Mouse (Mus musculus) cerebellum, postnatal 36 days (tissue): ENCODE results near the gene Wnt1.
"Not testable (repeated sequence)": the region's sequence is repeated elsewhere in the genome, so short reads cannot be mapped to it uniquely, and the experiment has no call there.

ENCODE experiments used
- DNase-seq, 2 experiments: peaks; one replicate each; pipeline ENCODE4 v3.0.0; 2021 to 2022; ENCODE audit warnings: mixed read lengths in 2 of 2

The Wnt1 gene

DNA sequence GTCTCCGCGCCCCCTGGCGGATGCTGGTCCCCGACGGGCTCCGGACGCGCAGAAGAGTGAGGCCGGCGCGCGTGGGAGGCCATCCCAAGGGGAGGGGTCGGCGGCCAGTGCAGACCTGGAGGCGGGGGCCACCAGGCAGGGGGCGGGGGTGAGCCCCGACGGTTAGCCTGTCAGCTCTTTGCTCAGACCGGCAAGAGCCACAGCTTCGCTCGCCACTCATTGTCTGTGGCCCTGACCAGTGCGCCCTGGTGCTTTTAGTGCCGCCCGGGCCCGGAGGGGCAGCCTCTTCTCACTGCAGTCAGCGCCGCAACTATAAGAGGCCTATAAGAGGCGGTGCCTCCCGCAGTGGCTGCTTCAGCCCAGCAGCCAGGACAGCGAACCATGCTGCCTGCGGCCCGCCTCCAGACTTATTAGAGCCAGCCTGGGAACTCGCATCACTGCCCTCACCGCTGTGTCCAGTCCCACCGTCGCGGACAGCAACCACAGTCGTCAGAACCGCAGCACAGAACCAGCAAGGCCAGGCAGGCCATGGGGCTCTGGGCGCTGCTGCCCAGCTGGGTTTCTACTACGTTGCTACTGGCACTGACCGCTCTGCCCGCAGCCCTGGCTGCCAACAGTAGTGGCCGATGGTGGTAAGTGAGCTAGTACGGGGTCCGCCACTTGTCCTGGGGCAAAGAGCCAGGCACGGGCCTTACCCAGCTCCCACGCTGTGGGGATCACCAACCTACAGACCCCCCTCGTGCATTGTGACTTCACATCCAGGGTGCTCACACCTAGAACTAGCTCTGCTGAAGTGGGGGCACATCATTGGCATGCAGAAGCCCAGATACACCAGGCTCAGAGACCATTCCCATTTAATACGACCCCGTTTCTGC lies at the start of gene Wnt1:
Gene Wnt1, plus strand, starts transcription at position 197 of the 875 bp plus-strand sequence.
- peak in 1 of 2 experiments; percentile 30 for DNase-seq

DNA sequence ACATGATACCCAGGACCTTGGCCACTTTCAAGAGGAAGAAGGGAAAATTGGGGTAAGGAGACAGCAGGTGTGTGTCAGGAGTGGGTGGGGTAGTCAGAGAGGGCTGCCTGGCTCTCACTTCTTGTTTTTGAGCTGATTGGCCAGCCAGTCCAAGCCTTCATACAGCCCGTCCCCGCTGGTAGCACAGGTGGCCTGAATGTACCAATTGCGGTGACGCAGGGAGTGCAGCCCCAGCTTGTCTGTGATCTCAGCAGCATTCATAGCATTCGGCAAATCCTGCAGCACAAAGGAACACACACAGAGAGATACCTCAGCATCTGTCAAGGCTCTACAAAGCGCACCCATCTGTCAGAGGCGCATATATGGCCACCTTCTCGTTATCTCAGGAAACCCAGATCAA lies 49.4 kb upstream of the Wnt1 start:
- DNase-seq: no peak

DNA sequence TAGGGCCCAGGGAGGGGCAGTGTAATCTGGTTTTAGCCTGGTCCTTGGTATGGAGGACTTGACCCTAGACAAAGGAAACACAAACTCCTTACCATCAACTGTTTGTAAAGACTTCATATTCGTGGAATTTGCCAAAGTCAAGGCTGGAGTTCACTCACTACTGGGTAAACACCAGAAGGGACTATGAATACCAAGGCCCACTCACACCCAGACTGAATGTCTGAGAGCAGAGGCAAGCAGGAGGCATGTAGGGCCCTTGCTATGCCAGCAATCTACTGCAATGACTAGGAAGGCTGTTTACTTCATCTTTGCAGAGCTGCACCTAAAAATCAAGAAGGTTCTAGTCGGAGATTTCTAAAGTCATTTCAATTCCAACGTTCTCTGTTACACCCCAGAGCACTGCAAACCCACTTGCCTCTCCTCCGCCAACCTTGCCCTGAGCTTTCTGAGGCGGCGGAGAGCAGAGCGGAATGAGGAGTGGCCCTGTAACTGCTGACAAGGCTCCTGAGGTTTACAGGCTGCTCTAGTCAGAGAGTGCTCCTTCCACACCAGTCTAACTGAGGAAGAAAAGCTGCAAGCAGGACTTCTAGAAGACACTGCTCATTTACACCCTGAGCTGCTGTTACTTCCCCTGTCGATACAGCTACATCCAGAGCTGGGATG lies 46.8 kb upstream of the Wnt1 start:
- DNase-seq: no peak

DNA sequence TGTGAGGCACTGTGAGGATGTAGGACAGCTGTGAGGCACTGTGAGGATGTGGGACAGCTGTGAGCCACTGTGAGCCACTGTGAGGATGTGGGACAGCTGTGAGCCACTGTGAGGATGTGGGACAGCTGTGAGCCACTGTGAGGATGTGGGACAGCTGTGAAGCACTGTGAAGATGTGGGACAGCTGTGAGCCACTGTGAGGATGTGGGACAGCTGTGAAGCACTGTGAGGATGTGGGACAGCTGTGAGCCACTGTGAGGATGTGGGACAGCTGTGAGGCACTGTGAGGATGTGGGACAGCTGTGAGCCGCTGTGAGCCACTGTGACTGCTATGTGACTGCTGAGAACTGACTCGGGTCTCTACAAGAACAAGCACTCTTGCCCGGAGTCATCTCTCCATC lies 45.8 kb upstream of the Wnt1 start:
- not testable (repeated sequence) for DNase-seq

DNA sequence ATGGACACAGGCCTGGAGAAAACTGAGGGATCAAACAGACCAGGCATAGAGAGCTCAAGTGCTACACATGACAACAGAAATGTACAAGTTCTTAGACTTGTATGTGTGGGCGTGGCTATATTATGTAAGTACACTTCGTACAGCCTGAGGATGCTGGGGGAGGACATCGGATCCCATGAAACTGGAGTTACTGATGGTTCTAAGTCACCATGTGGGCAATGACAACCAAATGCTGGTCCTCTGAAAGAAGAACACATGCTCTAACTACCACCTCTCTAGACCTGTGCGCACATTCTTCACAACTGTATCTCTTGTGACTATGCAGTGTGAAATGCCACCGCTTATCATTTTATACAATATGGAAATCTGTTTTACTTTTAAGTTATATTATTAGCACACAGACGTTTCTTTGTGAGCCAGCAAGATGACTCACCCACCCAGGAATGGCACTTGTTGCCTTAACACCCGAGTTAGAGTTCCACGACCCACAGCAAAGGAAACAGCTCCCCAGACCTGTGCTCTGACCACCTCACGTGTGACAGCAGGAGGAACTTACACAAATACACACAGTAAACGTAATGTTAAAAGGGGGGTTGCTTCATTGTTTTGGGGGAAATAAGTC lies 43.2 kb upstream of the Wnt1 start:
- no peak for DNase-seq

DNA sequence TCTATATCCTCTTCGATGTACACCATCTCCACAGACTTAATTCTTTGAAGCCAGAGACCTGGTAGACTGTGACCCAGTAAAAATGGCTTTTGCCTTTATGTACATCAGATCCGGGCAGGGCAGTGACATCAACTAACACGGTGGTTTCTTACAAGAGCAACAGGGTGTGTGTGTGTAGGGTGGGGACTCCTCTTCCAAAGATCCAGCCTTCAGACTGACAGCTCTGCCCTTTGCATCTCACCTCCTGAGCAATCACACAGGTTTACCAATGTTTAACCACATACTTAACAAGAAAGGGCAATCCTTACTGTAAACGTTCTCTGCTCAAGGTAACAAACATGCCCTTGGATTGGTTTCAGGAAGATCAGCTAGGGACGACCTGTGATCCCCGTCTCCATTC lies 42.4 kb upstream of the Wnt1 start:
- DNase-seq: no peak

DNA sequence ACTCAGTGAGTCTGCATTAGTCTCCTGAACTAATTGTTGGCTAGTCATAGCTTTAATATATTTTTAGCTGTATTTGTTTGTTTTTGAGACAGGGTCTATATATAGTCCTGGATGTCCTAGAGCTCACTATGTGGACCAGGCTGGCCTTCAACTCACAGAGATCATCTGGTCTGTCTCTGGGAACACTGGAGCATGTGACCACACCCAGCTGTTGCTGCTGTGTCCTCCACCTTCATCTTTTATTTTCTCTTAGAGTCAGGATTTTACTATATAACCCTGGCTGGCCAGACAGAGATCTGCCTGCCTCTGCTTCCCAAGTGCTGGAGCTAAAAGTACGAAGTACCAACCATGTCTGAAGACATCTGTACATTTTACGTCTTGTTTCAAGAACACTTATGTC lies 40.6 kb upstream of the Wnt1 start:
- no peak for DNase-seq

DNA sequence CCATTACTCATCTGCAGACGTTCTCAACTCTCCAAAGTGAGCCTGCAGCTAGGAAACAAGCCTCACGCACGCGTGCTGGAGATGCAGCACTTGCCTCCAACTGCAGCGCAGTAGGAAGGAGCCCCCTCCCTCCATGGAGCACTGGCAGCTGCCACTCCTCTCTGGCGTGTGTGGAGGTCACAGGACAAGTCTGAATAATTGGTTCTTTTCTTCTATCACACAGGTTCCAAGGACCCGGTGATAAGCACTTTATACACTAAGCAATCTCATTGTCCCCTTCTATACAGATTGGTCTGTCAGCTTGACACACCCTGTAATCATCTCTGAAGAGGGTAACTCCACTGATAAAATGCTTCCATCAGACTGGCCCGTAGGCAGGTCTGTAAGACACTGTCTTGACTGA lies 36.6 kb upstream of the Wnt1 start:
- no peak for DNase-seq

DNA sequence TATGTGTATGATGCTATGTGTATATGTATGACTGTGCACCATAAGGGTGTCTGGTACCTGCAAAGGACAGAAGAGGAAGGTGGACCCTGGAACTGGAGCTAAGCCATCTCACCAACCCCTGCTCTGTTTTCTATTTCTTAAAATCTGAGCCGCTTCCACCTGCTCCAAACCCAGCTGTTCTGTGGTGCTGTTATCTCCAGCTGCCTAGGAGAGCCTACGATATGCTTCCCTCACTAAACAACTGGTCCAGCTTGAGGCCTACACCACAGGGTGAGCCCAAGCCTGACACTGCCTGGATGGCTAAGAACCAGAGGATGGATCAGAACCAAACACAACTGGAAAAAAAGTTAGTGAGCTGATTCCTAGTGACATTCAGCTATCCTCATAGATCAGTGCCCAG lies 35.5 kb upstream of the Wnt1 start:
- DNase-seq: no peak

DNA sequence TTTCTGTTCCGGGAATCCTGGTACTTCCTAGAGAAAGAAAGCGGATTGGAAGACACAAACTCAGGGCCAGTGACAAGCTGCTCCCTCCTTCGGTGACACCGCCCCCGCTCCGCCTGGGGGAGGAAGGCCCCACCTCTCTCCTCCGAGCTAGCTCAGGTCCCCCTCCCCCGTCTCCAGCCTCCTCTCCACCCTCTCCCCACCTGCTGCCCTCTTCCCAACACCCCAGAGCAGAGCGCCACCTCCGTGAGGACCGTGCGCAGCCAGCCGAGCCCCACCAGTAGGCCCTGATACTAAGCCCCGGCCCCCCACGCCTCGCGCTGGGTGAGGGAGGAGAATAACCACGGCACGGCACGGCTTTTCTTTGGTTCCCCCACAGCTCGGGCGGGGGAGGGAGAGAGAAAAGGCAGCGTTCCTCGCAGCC lies 27.4 kb upstream of the Wnt1 start:
- DNase-seq: peak; percentile 55 to 75

DNA sequence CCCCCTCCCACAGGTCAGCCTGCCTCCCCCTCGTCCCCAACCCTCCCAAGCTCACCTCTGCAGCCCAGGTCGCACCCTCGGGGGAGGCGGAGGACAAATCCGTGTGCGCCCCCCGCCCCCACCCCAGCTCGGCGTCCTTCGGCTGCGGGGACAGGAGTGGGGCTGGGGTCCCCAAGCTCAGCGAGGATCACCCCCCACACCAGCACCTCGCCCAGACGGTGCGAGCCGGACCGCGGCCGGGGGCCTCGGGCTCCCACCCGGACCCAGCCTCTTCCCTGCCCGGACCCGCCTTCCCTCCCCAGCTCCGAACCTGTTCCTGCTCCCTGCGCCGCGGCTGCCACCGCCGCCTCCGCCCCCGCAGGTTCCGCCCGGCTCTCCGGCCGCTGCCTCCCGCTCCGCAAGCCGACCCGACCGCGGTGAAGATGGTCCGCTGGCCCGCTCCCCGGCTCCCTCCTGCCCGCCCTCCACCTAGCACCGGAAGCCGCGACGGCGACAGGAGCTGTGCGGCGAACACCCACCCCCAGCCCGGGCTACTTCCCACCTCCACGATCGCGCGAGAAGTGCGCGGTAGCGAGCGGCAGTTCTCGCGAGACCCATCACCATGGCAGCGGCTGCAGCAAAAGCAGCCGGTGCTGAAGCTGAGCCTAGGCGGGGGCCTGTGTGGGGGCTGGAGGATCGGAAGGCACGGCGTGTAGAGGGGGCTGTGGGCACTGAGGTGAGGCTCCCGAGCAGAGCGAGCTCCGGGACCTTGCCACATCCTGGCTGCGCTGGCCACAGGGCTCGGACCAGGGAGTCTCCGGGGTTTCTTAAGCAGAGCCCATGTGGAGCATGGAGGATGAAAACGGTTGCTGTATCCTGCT lies 26.8 kb upstream of the Wnt1 start, which contains the start of gene Arf3:
Gene Arf3, minus strand, starts transcription at position 545 of the 860 bp plus-strand sequence.
- DNase-seq: peak; percentile 93 to 96

DNA sequence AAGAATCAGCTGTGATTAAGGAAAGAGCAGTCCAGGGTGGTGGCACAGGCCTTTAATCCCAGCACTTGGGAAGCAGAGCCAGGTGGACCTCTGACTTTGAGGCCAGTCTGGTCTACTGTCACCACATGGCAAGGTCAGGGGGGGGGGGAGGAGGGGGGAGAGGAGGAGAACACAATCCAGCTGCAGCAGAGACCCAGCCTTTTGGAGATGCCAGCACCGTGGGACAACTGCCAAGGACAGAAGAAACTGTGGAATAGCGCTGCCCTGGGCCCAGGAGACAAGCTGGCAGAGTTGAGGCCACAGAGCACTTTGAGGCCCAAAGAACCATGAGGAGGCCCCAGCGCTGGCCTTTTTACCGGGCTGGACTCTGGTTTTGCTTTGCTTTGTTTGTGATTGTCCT lies 23.7 kb upstream of the Wnt1 start:
- DNase-seq: no peak

DNA sequence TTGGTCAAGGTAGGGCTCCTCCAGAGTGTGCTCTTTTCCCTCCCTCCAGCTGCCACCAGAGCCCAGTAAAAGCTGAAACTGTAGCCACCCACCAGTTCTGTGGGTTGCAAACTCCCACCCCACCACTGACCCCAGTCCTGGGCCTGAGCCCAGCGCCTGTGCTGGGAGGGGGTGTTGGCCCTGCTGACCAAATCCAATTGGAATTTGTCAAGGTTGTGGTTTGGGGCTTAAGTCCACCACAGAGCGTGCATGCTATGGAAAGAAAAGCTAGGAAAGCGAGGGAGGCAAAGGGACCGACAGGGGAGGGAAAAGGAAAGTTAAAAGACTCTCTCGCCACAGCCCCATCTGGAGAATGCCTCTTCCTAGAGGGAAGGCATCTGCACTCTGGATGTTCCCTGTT lies 21.4 kb upstream of the Wnt1 start:
- no peak for DNase-seq

DNA sequence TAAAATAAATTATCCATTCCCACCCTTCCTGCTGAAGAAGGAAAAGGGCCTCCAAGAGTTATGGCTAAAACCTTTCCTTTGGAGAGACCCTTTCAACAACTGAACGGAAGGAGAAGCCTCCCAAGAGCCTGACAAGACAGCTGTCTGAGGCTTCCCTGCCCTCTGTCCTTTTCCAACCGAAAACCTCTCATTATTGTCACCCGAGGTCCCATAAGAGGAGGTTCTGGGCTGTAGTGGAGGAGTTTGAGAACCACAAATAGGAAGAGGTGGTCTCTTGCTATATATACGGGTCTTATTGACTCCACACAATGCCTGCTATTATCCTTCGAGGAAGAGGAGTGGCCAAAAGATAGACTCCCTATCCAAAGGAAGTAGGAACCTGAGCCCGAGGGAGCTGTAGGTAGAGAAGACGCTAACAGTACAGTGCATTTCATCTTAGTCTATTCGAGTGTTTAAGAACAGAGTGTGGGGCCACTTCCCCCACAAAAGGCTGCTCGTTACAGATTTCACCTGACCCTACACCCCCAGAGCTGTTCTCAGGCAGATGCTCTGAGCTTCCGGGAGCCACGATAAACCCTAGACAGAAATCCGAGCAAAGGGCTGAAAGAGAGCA lies 17.7 kb upstream of the Wnt1 start:
- DNase-seq: no peak

DNA sequence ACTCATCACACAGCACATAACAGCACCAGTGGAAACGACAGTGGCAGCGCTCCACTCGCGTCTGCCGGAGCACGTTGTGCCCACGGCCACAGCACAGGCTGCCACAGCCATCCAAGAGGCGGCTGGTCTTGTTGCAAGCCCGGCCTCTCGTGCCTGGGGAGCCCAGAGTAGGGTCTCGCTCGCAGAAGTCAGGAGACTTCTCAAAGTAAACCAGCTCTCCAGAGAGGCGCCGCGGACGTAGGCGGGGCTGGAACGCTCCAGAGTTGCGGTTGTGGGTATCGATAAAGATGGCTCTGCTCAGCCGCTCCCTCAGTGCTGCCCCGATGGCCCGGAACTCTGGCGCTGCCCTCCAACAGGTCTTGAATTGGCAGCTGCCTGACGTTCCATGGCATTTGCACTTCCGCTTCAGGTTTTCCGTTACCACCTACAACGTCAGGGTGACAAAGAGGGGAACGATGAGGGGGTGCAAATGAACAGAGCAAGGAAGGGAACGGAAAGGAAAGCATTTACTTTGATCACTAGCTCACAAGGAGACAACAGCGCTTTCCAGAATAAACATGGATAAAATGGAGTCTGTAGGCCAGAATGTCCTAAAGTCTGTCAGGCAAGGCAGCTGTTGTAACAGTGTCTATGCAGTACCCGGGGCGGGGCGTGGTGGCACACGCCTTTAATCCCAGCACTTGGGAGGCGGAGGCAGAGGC lies 17.0 kb upstream of the Wnt1 start:
- no peak for DNase-seq

DNA sequence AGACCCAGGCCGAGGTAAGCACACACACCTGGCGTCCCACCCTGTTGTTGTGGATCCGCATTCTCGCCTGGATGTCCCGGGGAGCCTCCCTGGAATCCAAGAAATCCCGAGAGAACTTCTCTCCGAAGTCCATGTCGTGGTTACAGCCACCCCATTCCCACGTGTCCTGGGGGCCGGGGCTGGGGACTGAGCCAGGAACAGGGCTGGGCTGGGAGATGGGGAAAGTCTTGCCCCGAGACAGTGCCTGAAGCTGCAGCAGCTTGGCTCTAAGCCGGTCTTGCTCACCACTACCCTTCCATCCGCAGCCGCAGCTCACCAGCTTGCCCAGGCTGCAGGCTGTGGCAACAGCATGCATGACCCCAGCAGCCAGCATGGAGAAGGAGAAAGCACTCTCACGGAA lies 15.6 kb upstream of the Wnt1 start:
- no peak for DNase-seq

DNA sequence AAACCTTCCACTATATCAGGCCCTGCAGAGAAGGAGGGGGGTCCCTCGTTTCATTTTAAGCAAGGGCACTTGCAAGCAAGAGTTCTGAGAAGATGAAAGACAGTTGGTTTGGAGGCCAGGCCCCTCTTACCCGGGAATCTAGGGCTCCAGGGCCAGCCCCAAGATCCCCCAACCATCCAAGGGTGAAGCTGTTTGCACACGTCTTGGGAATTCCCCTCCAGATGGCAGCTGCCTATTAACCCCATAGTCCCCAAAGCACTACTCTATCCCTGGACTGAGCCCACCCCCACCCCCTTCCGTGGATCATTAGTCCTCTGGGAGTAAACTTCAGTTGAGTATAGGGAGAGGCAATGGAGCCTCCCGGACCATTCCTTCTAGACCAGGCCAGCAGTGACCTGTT lies 14.1 kb upstream of the Wnt1 start:
- no peak for DNase-seq

DNA sequence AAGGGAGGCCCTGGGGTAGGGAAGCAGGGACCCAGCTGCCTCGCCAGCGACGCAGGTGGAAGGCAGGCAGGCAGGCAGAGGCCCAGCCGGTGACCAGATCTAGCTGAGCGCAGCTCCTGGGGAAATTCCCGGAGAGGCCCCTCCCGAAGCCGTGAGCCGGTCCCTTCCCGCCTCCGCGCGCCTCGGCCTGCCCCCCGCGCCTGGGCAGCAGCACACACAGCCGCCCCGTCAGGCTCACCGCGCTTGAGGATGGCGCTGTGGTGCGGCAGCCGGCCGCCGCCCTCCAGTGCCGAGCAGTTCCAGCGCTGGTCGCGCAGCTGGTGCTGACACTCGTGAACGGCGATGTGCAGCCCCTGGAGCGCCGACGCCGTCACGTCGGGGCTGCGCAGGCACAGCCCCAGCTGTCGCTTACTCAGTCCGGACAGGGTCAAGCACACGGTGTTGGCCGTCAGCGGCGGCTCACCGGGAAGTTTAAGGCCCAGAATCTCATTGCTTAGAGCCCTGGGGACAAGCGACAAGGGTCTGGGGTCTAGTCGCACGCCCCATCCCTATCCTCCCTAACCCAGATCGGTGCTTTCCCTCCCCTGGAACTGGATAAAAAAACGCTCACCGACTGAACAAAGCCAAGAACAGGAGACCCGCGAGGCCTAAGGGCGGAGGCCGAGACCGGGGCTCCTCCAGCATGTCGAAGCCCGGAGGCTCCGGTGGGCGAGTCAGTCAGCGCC lies 13.2 kb upstream of the Wnt1 start:
- no peak for DNase-seq

DNA sequence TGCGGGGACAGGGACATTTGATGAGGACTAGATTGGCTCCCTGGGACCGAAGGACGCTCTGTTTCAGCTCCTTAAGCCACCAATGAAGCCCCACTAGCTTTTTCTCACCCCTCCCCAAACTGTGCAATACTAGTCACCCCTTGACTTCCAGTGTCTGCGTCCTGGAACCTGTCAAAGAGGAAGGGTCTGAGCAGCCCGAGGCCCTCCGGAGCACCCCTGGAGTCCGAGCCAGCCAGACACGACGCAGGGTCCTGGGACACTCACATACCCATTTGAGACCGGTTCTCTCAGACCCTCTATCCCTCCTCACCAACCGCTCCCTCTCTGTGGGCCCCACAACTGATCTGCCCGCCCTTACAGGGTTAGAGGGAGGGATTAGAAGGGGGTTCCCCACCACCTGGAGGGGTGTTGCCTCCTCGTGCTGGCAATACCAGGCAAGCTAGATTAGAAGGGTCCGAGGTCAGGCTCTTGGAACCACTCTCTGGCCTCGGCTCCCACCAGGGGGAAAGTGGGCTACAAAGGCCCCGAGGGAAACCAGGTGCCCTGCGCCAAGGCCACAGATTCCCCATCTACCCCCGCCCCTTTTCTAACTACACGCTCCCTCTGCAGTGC lies 12.5 kb upstream of the Wnt1 start:
- DNase-seq: no peak

DNA sequence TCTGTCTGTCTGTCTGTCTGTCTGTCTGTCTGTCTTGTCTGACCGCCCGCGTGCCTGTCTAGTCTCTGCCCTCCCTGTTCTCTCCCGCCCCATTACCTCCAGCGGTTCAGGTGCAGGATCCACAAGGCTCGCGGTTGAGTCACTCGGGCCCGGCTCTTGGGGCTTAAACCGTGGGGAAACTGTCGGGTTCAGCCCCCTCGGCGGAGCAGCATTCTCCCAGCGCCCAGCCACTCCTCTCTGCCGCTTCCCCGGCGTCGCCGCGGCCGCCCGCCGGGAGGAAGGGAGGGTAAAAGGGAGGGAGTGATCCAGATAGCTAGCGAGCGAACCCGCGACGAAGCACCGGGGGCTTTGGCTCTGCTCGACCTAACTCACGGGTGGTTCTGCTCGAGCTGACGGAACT lies 11.9 kb upstream of the Wnt1 start, which contains the start of gene Wnt10b:
Gene Wnt10b, minus strand, starts transcription at position 389 of the 400 bp plus-strand sequence.
- DNase-seq: no peak
